Mouse (Mus musculus) splenic B cell, adult 2 months (primary cell): ENCODE results near the gene Zfp444.
A peak's percentile ranks its signal among the peaks of the same experiment; 100 is the strongest.

ENCODE experiments used
- DNase-seq: peaks from one replicate; pipeline ENCODE4 v3.0.0-alpha.2; 2011; ENCODE audit warnings: low read depth, low spot score
- H3K27me3 ChIP-seq: 2 replicates; pipeline ENCODE4 v1.6.1; 2012; ENCODE audit warnings: mild to moderate bottlenecking, low read length, moderate library complexity, mixed read lengths; ENCODE audit not compliant: control insufficient read depth, poor library complexity, insufficient read depth, severe bottlenecking
- H3K36me3 ChIP-seq: 2 replicates; pipeline ENCODE4 v1.6.1; 2012; ENCODE audit warnings: mild to moderate bottlenecking, low read length, moderate library complexity, mixed read lengths; ENCODE audit not compliant: control insufficient read depth, poor library complexity, insufficient read depth, severe bottlenecking

Zfp444 gene

GRCm38 (mm10) chr7:6172006-6172649 is at the start of gene Zfp444:
Zfp444 (plus strand) TSS chr7:6172226.
- Histone ChIP-seq H3K36me3 (no peaks in the 10 kb centered on the region), H3K27me3 (no peaks in the 10 kb centered on the region)
- DNase-seq = peak; percentile 94

DNA sequence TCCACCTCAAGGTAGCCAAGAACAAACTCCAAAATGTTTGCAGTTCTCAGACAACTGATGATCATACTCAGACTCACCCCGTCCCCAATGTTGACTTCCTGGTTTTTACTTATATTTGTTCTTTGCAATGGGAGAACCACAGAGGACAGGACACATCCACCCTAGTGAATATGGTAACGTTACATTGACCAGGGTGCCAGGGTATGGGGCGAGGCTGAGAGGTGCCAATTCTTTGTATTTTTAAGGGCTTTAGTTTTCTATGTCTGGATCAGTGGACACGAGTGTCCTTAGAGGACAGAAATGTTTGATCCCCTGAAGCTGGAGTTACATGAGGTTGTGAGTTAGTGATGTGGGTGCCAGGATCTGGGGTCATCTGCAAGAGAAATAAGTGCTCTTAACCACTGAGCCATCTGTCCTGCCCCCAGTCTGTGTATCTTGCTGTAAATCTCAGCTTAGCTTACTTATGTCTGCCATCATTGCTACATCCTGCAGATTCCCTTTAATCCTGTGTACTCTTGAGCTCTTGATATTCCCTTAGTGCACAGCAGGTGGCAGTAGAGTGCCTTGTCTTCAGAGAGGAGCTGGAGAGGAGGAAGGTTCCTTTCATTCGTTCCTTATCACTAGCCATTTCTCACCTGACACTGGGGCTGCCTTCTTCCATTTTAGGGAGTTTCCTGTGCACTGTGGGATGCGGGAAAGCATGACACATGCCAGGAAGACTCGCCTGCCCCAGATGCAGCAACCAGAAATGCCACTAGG is 45.2 kb upstream of the Zfp444 start:
- Histone ChIP-seq H3K27me3 (no peaks in the 10 kb centered on the region), H3K36me3 (no peaks in the 10 kb centered on the region)
- DNase-seq = peak; percentile 89

- Histone ChIP-seq H3K36me3 (no peaks in the 10 kb centered on the region; the same call in 1 of the 2 replicates), H3K27me3 (no peaks in the 10 kb centered on the region)
- DNase-seq = no peak
Measured at GRCm38 (mm10) chr7:6130346-6130745, 41.7 kb upstream of the Zfp444 start.

DNA sequence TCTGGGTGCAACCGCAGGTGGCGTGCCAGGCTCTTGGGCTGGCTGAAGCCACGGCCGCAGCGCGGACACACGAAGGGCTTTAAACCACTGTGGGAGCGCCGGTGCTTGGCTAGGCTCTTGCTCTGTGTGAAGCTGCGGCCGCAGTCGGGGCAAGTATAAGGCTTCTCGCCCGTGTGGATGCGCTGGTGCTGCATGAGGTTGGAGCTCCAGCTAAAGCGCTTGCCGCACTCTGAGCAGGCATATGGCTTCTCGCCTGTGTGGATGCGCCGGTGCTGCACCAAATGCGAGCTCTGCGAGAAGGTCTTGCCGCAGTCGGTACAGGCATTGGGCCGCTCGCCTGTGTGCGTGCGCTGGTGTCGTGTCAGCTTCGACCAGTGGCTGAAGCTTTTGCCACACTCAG is 39.4 kb upstream of the Zfp444 start:
- no peaks in the 10 kb centered on the region; the same call in 1 of the 2 replicates for H3K36me3 ChIP-seq
- DNase-seq = no peak
- H3K27me3 ChIP-seq = no peaks in the 10 kb centered on the region

DNA sequence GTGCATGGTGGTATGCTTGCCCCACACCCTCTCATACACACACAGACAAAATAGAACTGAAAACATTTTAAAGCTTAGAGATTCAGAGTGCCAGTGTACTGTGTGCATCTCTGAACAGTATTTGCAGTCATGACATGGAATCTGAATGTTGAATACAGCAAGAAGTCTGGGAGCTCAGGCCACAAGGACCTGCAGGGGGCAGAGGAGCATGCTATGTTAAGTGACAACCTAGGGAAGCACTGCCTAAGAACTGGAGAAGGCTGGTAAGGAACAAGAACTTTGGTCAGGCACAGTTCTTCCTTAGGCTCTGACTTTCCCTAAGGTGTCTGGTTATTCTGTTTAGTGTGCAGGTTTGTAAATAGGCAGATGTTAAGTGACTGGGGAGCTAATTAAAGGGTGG is 35.5 kb upstream of the Zfp444 start:
- DNase-seq = no peak
- H3K27me3 ChIP-seq = no peaks in the 10 kb centered on the region
- H3K36me3 ChIP-seq = peaks cover 1% of the 10 kb centered on the region

DNA sequence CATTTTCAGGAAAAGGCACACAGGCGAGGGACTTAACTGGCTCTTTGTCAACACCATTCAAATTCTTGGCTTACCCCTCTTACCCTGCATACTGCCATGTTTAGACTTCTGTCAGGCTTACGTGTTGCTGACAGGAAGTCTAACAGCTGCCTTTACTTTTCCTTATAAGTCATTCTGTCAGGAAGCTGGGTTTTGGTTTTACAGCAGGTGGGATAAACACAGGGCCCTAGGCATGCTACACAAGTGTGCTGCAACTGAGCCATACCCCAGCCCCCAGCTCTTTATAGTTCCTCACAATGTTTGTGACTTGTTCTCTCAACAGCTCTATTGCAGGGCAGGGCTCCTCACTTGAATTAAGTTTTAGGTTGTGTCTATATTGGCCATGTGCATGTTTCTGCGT is 32.7 kb upstream of the Zfp444 start:
- peaks cover 1% of the 10 kb centered on the region for H3K36me3 ChIP-seq
- no peaks in the 10 kb centered on the region for H3K27me3 ChIP-seq
- DNase-seq = no peak

DNA sequence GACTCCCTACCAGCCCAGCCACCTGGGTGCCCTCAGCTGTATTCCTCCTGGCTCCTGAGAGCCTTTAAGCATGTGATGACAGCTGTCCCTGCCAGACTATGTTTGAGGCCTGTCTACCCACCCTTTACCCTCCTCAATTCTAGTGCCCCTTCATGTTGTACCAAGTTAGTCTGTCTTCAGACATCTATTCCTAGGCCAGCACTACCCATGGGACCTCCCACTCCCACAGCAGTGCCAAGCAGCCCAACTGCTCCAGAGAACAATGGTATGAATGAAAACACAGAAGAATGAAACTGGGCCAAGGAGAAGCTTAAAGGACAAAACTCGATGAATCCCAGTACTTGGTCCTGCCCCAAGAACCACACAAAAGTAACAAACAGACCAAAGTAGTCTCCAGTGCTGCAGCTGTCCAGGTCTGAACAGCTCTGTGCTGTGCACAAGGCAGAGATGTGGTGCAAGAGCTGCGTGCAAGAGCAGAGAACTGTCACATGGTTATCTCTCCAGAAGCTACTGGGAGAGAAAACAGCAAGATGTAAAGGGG is 28.0 kb upstream of the Zfp444 start:
- DNase-seq = no peak
- Histone ChIP-seq H3K27me3 (no peaks in the 10 kb centered on the region), H3K36me3 (peaks cover 1% of the 10 kb centered on the region)

- Histone ChIP-seq H3K36me3 (no peaks in the 10 kb centered on the region), H3K27me3 (no peaks in the 10 kb centered on the region)
- DNase-seq = no peak
Measured at GRCm38 (mm10) chr7:6145423-6146188, 26.4 kb upstream of the Zfp444 start.

DNA sequence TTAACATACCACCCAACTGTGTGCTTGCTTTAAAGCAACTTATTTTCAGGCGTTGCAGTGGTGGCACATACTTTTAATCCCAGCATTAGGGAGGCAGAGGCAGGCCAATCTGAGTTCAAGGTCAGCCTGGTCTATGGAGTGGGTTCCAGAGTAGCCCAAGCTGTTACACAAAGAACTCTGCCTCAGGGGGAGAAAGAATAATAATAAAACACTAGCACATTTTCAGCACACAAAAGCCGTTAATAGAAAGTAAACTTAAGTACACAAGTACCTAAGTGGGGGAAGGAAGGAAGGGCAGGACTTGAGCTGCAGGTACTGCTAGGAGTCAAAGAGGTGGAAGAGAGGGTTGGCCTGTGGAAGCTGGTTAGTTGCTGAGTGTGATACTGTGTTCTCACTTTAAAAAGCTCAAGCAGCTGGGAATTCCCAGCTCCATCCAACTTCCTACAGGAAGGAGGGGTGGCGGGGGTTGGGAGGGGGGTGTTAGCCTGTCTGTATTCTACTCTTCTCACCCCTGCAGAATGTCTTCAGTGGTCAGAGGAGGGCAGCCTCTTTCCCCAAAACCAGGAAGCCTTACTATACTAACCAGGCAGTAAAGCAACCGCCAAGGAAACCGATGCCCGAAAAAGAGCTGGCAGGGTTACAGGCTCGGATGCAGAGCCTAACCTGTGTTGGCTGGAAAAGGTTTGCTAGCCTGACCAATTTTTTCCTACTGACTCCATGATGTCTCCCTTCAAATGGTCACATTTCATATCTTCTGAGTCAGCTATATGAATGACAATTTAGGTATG is 25.6 kb upstream of the Zfp444 start:
- no peak for DNase-seq
- H3K36me3 ChIP-seq = no peaks in the 10 kb centered on the region
- H3K27me3 ChIP-seq = no peaks in the 10 kb centered on the region

GRCm38 (mm10) chr7:6146982-6147325 is 25.1 kb upstream of the Zfp444 start:
- DNase-seq = no peak
- no peaks in the 10 kb centered on the region for H3K27me3 ChIP-seq
- H3K36me3 ChIP-seq = no peaks in the 10 kb centered on the region

DNA sequence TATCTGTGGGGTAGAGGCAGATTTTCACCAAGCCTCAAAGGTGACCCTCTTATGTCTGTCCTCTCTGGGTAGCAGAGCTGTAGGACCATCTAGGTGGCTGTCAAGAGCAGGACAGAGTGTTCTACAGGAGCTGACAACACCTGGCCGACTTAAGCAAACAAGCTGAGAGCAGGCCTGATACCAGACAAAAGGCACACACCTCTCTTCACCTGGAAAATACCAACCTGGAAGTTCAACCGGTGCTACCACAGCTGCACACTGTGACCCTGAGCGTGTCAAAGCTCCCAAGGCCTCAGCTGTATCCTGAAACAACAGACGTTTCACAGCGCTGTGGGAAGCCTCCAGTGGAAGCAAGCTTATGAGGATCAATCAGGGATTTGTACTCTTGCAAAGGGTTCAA is 24.3 kb upstream of the Zfp444 start:
- no peak for DNase-seq
- H3K27me3 ChIP-seq = no peaks in the 10 kb centered on the region
- H3K36me3 ChIP-seq = no peaks in the 10 kb centered on the region

- H3K36me3 ChIP-seq = no peaks in the 10 kb centered on the region
- no peak for DNase-seq
- no peaks in the 10 kb centered on the region for H3K27me3 ChIP-seq
Measured at GRCm38 (mm10) chr7:6151266-6151665, 20.8 kb upstream of the Zfp444 start.

DNA sequence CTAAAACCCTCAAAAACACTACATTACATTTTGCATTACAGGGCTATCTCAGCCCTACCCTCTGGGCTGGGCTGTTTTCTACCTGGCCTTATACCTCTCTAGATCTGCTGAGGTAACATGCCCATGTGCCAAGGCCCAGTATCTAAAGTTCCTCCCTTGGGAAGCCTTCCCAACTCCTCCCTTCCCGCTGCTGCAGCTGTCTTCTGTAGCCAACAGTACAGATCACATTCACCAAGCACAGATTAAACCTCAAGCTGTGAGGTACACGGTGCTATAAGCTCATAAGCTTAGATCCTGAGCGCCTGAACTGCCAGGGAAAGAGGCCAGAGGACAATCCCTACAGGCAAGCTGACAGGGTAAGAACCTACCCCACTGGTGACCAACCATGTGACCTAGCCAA is 20.0 kb upstream of the Zfp444 start:
- DNase-seq = no peak
- H3K36me3 ChIP-seq = no peaks in the 10 kb centered on the region
- no peaks in the 10 kb centered on the region for H3K27me3 ChIP-seq

- no peaks in the 10 kb centered on the region for H3K27me3 ChIP-seq
- H3K36me3 ChIP-seq = no peaks in the 10 kb centered on the region
- no peak for DNase-seq
Measured at GRCm38 (mm10) chr7:6153131-6153530, 18.9 kb upstream of the Zfp444 start.
